Mouse (Mus musculus) hindlimb bud, embryonic 11.5 days (tissue): ENCODE measurements at regions not wholly inside any gene's neighbourhood (a gene's known extent, or its start where the extent isn't known, plus 50 kb on each side); places are given as distances from the start of the nearest gene placed in this dataset.

Experiments
- DNase-seq: peaks from one replicate; pipeline ENCODE4 v3.0.0-alpha.2; 2012; ENCODE audit warnings: low read depth, low spot score; ENCODE audit errors: extremely low spot score

- DNase-seq = no peak
Measured at GRCm38 (mm10) chr8:34466786-34467364, 355.3 kb upstream of the Gm10131 start.

- no peak for DNase-seq
Measured at GRCm38 (mm10) chr8:34465398-34465797, 353.9 kb upstream of the Gm10131 start.

- DNase-seq = no peak
Measured at GRCm38 (mm10) chr8:34462262-34462661, 350.7 kb upstream of the Gm10131 start.

- DNase-seq = no peak
Measured at GRCm38 (mm10) chr8:34458300-34458699, 346.8 kb upstream of the Gm10131 start.

- no peak for DNase-seq
Measured at GRCm38 (mm10) chr8:34456543-34456942, 345.0 kb upstream of the Gm10131 start.

- DNase-seq = no peak
Measured at GRCm38 (mm10) chr8:34455376-34455775, 343.8 kb upstream of the Gm10131 start.

- DNase-seq = no peak
Measured at GRCm38 (mm10) chr8:34452811-34453210, 341.3 kb upstream of the Gm10131 start.

GRCm38 (mm10) chr8:34451211-34452000 is 339.9 kb upstream of the Gm10131 start:
- DNase-seq = no peak

- DNase-seq = no peak
Measured at GRCm38 (mm10) chr8:34449391-34450044, 338.0 kb upstream of the Gm10131 start.

- no peak for DNase-seq
Measured at GRCm38 (mm10) chr8:34447880-34448830, 336.6 kb upstream of the Gm10131 start.

GRCm38 (mm10) chr8:34442688-34443087 is 331.2 kb upstream of the Gm10131 start:
- no peak for DNase-seq

- DNase-seq = no peak
Measured at GRCm38 (mm10) chr8:34441756-34442155, 330.2 kb upstream of the Gm10131 start.

- no peak for DNase-seq
Measured at GRCm38 (mm10) chr8:34440771-34441170, 329.2 kb upstream of the Gm10131 start.

GRCm38 (mm10) chr8:34438771-34439170 is 327.2 kb upstream of the Gm10131 start:
- no peak for DNase-seq

- DNase-seq = no peak
Measured at GRCm38 (mm10) chr8:34431985-34432384, 320.4 kb upstream of the Gm10131 start.

GRCm38 (mm10) chr8:34429231-34429630 is 317.7 kb upstream of the Gm10131 start:
- DNase-seq = no peak

- DNase-seq = no peak
Measured at GRCm38 (mm10) chr8:34401571-34401970, 290.0 kb upstream of the Gm10131 start.

- DNase-seq = peak; percentile 49
Measured at GRCm38 (mm10) chr8:34398914-34399813, 287.6 kb upstream of the Gm10131 start.

GRCm38 (mm10) chr8:34397583-34398411 is 286.3 kb upstream of the Gm10131 start:
- no peak for DNase-seq
